ENCODE assay signal across 23 mouse cellular contexts in genomic region chr19:14347026-14347425, GRCm38 (mm10).
"Had no signal": no experiment of that assay in that cellular context is flagged by ENCODE, and none has a peak within 500 bp of the region (broad histone marks: within the 10 kb centered on the region; RNA-seq: fewer than 3 reads in every experiment).

No protein-coding gene starts in this region.

- H3K9me3 ChIP-seq: kidney, embryonic 15.5 days; liver, embryonic 12.5 days; liver, embryonic 15.5 days; lung, embryonic 15.5 days; megakaryocyte, embryonic 14.5 days; neural tube, embryonic 12.5 days; neural tube, embryonic 15.5 days; stomach, embryonic 15.5 days had no signal

- DNase-seq: kidney, adult 11 months; kidney, adult 8-10 months; kidney, postnatal 25 days; layer of hippocampus, postnatal 36 days; liver; lung, adult 18-20 months; lung, postnatal 10 days; lung, postnatal 36 days; midbrain, embryonic 14.5 days; right cerebral cortex, adult 18-20 months; right cerebral cortex, postnatal 14 days; spleen, adult 18-20 months; thymus, postnatal 36 days had no signal

- H3K4me1 ChIP-seq: kidney, embryonic 15.5 days; liver, embryonic 12.5 days; liver, embryonic 15.5 days; lung, embryonic 15.5 days; neural tube, embryonic 15.5 days; stomach, embryonic 15.5 days had no signal

- H3K9ac ChIP-seq: kidney, embryonic 15.5 days; liver, embryonic 12.5 days; liver, embryonic 15.5 days; lung, embryonic 15.5 days; neural tube, embryonic 12.5 days; neural tube, embryonic 15.5 days; stomach, embryonic 15.5 days had no signal

- H3K36me3 ChIP-seq: kidney, embryonic 15.5 days; liver, embryonic 12.5 days; liver, embryonic 15.5 days; lung, embryonic 15.5 days; neural tube, embryonic 12.5 days; neural tube, embryonic 15.5 days; stomach, embryonic 15.5 days had no signal

- ATAC-seq: liver, embryonic 12.5 days had no signal

- H3K27me3 ChIP-seq: kidney, embryonic 15.5 days; liver, embryonic 12.5 days; liver, embryonic 15.5 days; lung, embryonic 15.5 days; megakaryocyte, embryonic 14.5 days; neural tube, embryonic 12.5 days; neural tube, embryonic 15.5 days; stomach, embryonic 15.5 days had no signal

- H3K4me3 ChIP-seq: kidney, embryonic 15.5 days; left cerebral cortex, adult 2 months; liver, embryonic 12.5 days; liver, embryonic 15.5 days; lung, embryonic 15.5 days; megakaryocyte, embryonic 14.5 days; neural tube, embryonic 12.5 days; neural tube, embryonic 15.5 days; stomach, embryonic 15.5 days had no signal

- H3K27ac ChIP-seq: kidney, embryonic 15.5 days; left cerebral cortex, adult 2 months; liver, embryonic 12.5 days; liver, embryonic 15.5 days; lung, embryonic 15.5 days; neural tube, embryonic 12.5 days; neural tube, embryonic 15.5 days; stomach, embryonic 15.5 days had no signal

- H3K4me2 ChIP-seq: kidney, embryonic 15.5 days; liver, embryonic 12.5 days; liver, embryonic 15.5 days; lung, embryonic 15.5 days; midbrain, embryonic 11.5 days; neural tube, embryonic 12.5 days; neural tube, embryonic 15.5 days; stomach, embryonic 15.5 days had no signal
